Mouse (Mus musculus): Measurements from ENCODE around the gene Vamp2. TPM values are rescaled to one million over a fixed set of nuclear protein-coding genes. Genes with fewer than 3 reads are reported as not detected.

Gene Vamp2
- polyA plus RNA-seq, 1 experiment from 2014 or later: 355 TPM

- no peaks in the 10 kb centered on the region for H3K9me3 ChIP-seq (replicated peaks)
- WGBS: 15% methylated on average over 9 of the region's 9 CpGs
- H3K4me2 ChIP-seq: peak overlapping the region; percentile 95
- no peak for ATAC-seq (ENCODE audit: low FRiP score)
- peaks cover 20% of the 10 kb centered on the region for H3K36me3 ChIP-seq
- H3K27me3 ChIP-seq (replicated peaks): no peaks in the 10 kb centered on the region
- H3K4me1 ChIP-seq: peaks cover 78% of the 10 kb centered on the region
- peak overlapping the region; percentile 84 for H3K27ac ChIP-seq (replicated peaks)
- H3K9ac ChIP-seq (replicated peaks): peak overlapping the region; percentile 46
- peak overlapping the region; percentile 50 for H3K4me3 ChIP-seq (replicated peaks)
Measured at GRCm38 (mm10) chr11:69096360-69096986, 8.2 kb downstream of the Vamp2 start.

- no peak for ATAC-seq (ENCODE audit: low FRiP score)
- peaks cover 70% of the 10 kb centered on the region for H3K4me1 ChIP-seq
- H3K9ac ChIP-seq (replicated peaks): peak overlapping the region; percentile 21
- WGBS: 2% methylated on average over 29 of the region's 29 CpGs
- peak overlapping the region; percentile 50 for H3K4me3 ChIP-seq (replicated peaks)
- no peaks in the 10 kb centered on the region for H3K27me3 ChIP-seq (replicated peaks)
- H3K36me3 ChIP-seq: peaks cover 22% of the 10 kb centered on the region
- peak overlapping the region; percentile 95 for H3K4me2 ChIP-seq
- H3K9me3 ChIP-seq (replicated peaks): no peaks in the 10 kb centered on the region
- peak overlapping the region; percentile 84 for H3K27ac ChIP-seq (replicated peaks)
Measured at GRCm38 (mm10) chr11:69096987-69097900, 9.0 kb downstream of the Vamp2 start.

- Histone ChIP-seq H3K9me3 (replicated peaks) (no peaks in the 10 kb centered on the region), H3K27me3 (replicated peaks) (no peaks in the 10 kb centered on the region), H3K9ac (replicated peaks) (peak overlapping the region; percentile 72), H3K4me1 (peaks cover 67% of the 10 kb centered on the region), H3K36me3 (peaks cover 24% of the 10 kb centered on the region), H3K4me2 (peak overlapping the region; percentile 95), H3K4me3 (replicated peaks) (peak overlapping the region; percentile 58), H3K27ac (replicated peaks) (peak overlapping the region; percentile 84)
- no peak for ATAC-seq (ENCODE audit: low FRiP score)
- WGBS: 9% methylated on average over 8 of the region's 8 CpGs
Measured at GRCm38 (mm10) chr11:69098039-69098761, 9.9 kb downstream of the Vamp2 start.

GRCm38 (mm10) chr11:69098762-69099091, 10.4 kb downstream of the Vamp2 start:
- H3K9me3 ChIP-seq (replicated peaks): no peaks in the 10 kb centered on the region
- peak overlapping the region; percentile 95 for H3K4me2 ChIP-seq
- H3K27me3 ChIP-seq (replicated peaks): no peaks in the 10 kb centered on the region
- peak; percentile 15; the same call in 1 of the 2 replicates for ATAC-seq (ENCODE audit: low FRiP score)
- peaks cover 67% of the 10 kb centered on the region for H3K4me1 ChIP-seq
- H3K36me3 ChIP-seq: peaks cover 30% of the 10 kb centered on the region
- peak overlapping the region; percentile 84 for H3K27ac ChIP-seq (replicated peaks)
- H3K4me3 ChIP-seq (replicated peaks): peak overlapping the region; percentile 58
- peak overlapping the region; percentile 72 for H3K9ac ChIP-seq (replicated peaks)
- WGBS: 0% methylated on average over 19 of the region's 19 CpGs

GRCm38 (mm10) chr11:69099177-69099914, 11.1 kb downstream of the Vamp2 start:
- Histone ChIP-seq H3K9ac (replicated peaks) (peak overlapping the region; percentile 72), H3K27me3 (replicated peaks) (no peaks in the 10 kb centered on the region), H3K4me3 (replicated peaks) (peak overlapping the region; percentile 58), H3K9me3 (replicated peaks) (no peaks in the 10 kb centered on the region), H3K4me1 (peaks cover 62% of the 10 kb centered on the region), H3K4me2 (peak overlapping the region; percentile 95), H3K27ac (replicated peaks) (peak overlapping the region; percentile 84), H3K36me3 (peaks cover 36% of the 10 kb centered on the region)
- ATAC-seq (ENCODE audit: low FRiP score): no peak
- 2% methylated on average over 22 of the region's 22 CpGs for WGBS

- Histone ChIP-seq H3K27me3 (replicated peaks) (no peaks in the 10 kb centered on the region), H3K4me1 (peaks cover 59% of the 10 kb centered on the region), H3K9me3 (replicated peaks) (no peaks in the 10 kb centered on the region), H3K9ac (replicated peaks) (peak overlapping the region; percentile 72), H3K27ac (replicated peaks) (peak overlapping the region; percentile 84), H3K4me3 (replicated peaks) (peak overlapping the region; percentile 58), H3K4me2 (peak overlapping the region; percentile 95), H3K36me3 (peaks cover 41% of the 10 kb centered on the region)
- under 1% methylated on average over 23 of the region's 23 CpGs for WGBS
- peak; percentile 19; the same call in 1 of the 2 replicates for ATAC-seq (ENCODE audit: low FRiP score)
Measured at GRCm38 (mm10) chr11:69099915-69100345, 11.6 kb downstream of the Vamp2 start.

- H3K4me3 ChIP-seq (replicated peaks): peak overlapping the region; percentile 58
- peak overlapping the region; percentile 72 for H3K9ac ChIP-seq (replicated peaks)
- 91% methylated on average over 20 of the region's 20 CpGs for WGBS
- H3K4me1 ChIP-seq: peaks cover 53% of the 10 kb centered on the region
- H3K36me3 ChIP-seq: peaks cover 50% of the 10 kb centered on the region
- H3K27ac ChIP-seq (replicated peaks): no peak overlapping the region
- H3K27me3 ChIP-seq (replicated peaks): no peaks in the 10 kb centered on the region
- H3K4me2 ChIP-seq: peak overlapping the region; percentile 95
- H3K9me3 ChIP-seq (replicated peaks): no peaks in the 10 kb centered on the region
- no peak for ATAC-seq (ENCODE audit: low FRiP score)
Measured at GRCm38 (mm10) chr11:69100639-69101360, 12.5 kb downstream of the Vamp2 start.

- WGBS: 92% methylated on average over 21 of the region's 21 CpGs
- no peak overlapping the region for H3K4me2 ChIP-seq
- H3K4me1 ChIP-seq: peaks cover 43% of the 10 kb centered on the region
- H3K36me3 ChIP-seq: peaks cover 58% of the 10 kb centered on the region
- no peaks in the 10 kb centered on the region for H3K9me3 ChIP-seq (replicated peaks)
- no peak overlapping the region for H3K9ac ChIP-seq (replicated peaks)
- no peak overlapping the region for H3K4me3 ChIP-seq (replicated peaks)
- no peak overlapping the region for H3K27ac ChIP-seq (replicated peaks)
- no peak for ATAC-seq (ENCODE audit: low FRiP score)
- no peaks in the 10 kb centered on the region for H3K27me3 ChIP-seq (replicated peaks)
Measured at GRCm38 (mm10) chr11:69101604-69102402, 13.5 kb downstream of the Vamp2 start.

- Histone ChIP-seq H3K9ac (replicated peaks) (no peak overlapping the region), H3K36me3 (peaks cover 63% of the 10 kb centered on the region), H3K27me3 (replicated peaks) (no peaks in the 10 kb centered on the region), H3K4me1 (peaks cover 38% of the 10 kb centered on the region), H3K27ac (replicated peaks) (no peak overlapping the region), H3K9me3 (replicated peaks) (no peaks in the 10 kb centered on the region), H3K4me3 (replicated peaks) (no peak overlapping the region), H3K4me2 (no peak overlapping the region)
- WGBS: 95% methylated on average over 7 of the region's 7 CpGs
- no peak for ATAC-seq (ENCODE audit: low FRiP score)
Measured at GRCm38 (mm10) chr11:69102403-69102725, 14.1 kb downstream of the Vamp2 start.

GRCm38 (mm10) chr11:69103121-69103520, 14.8 kb downstream of the Vamp2 start:
- no peak for ATAC-seq (ENCODE audit: low FRiP score)
- H3K4me3 ChIP-seq (replicated peaks): no peak overlapping the region
- no peaks in the 10 kb centered on the region for H3K27me3 ChIP-seq (replicated peaks)
- WGBS: 96% methylated on average over 14 of the region's 14 CpGs
- H3K27ac ChIP-seq (replicated peaks): no peak overlapping the region
- peaks cover 30% of the 10 kb centered on the region for H3K4me1 ChIP-seq
- 0 out of 2 replicates have a peak overlapping the region, but pooled peaks have one; percentile 7 for H3K9ac ChIP-seq (replicated peaks)
- H3K4me2 ChIP-seq: no peak overlapping the region
- H3K36me3 ChIP-seq: peaks cover 71% of the 10 kb centered on the region
- H3K9me3 ChIP-seq (replicated peaks): no peaks in the 10 kb centered on the region

All from neural tube, embryonic 15.5 days (tissue).